Mouse (Mus musculus): Measurements from ENCODE around the gene Hinfp. TPM values are rescaled to one million over a fixed set of nuclear protein-coding genes. Genes with fewer than 3 reads are reported as not detected.
A peak's percentile ranks its signal among the peaks of the same experiment; 100 is the strongest.
"Not testable (repeated sequence)": the region's sequence is repeated elsewhere in the genome, so short reads cannot be mapped to it uniquely, and the experiment has no call there.

Gene Hinfp
- total RNA-seq, 4 experiments from 2014 or later: 4.5 to 9.6 (median 7.2) TPM

GRCm38 (mm10) chr9:44311136-44312134 lies 6.0 kb upstream of the Hinfp start:
- DNase-seq (ENCODE audit: low spot score in 2 of 2): no peak

GRCm38 (mm10) chr9:44310750-44311135 lies 5.3 kb upstream of the Hinfp start:
- no peak for DNase-seq (ENCODE audit: low spot score in 2 of 2)

GRCm38 (mm10) chr9:44309756-44310155 lies 4.3 kb upstream of the Hinfp start:
- DNase-seq (ENCODE audit: low spot score in 2 of 2): no peak

- no peak for DNase-seq (ENCODE audit: low spot score in 2 of 2)
Measured at GRCm38 (mm10) chr9:44307248-44307647, 1.8 kb upstream of the Hinfp start.

- no peak for DNase-seq (ENCODE audit: low spot score in 2 of 2)
Measured at GRCm38 (mm10) chr9:44306532-44306931, 1.1 kb upstream of the Hinfp start.

- not testable (repeated sequence) for DNase-seq (ENCODE audit: low spot score in 2 of 2)
Measured at GRCm38 (mm10) chr9:44300001-44300400, 5.5 kb downstream of the Hinfp start.

GRCm38 (mm10) chr9:44292490-44292889 lies 13.0 kb downstream of the Hinfp start:
- DNase-seq (ENCODE audit: low spot score in 2 of 2): no peak

- DNase-seq (ENCODE audit: low spot score in 2 of 2): no peak
Measured at GRCm38 (mm10) chr9:44288959-44289291, 16.5 kb downstream of the Hinfp start.

GRCm38 (mm10) chr9:44288076-44288958 lies 17.2 kb downstream of the Hinfp start, which contains the start of gene Abcg4:
TSS of gene Abcg4 (minus strand) at chr9:44288615.
- DNase-seq (ENCODE audit: low spot score in 2 of 2): no peak

GRCm38 (mm10) chr9:44287401-44288075 lies 17.9 kb downstream of the Hinfp start:
- DNase-seq (ENCODE audit: low spot score in 2 of 2): no peak

GRCm38 (mm10) chr9:44287003-44287400 lies 18.5 kb downstream of the Hinfp start:
- no peak for DNase-seq (ENCODE audit: low spot score in 2 of 2)

GRCm38 (mm10) chr9:44286256-44286850 lies 19.1 kb downstream of the Hinfp start:
- no peak for DNase-seq (ENCODE audit: low spot score in 2 of 2)

- DNase-seq (ENCODE audit: low spot score in 2 of 2): no peak
Measured at GRCm38 (mm10) chr9:44283183-44283582, 22.3 kb downstream of the Hinfp start.

- no peak for DNase-seq (ENCODE audit: low spot score in 2 of 2)
Measured at GRCm38 (mm10) chr9:44269973-44270372, 35.5 kb downstream of the Hinfp start.

- DNase-seq (ENCODE audit: low spot score in 2 of 2): no peak
Measured at GRCm38 (mm10) chr9:44269077-44269476, 36.4 kb downstream of the Hinfp start.

GRCm38 (mm10) chr9:44268432-44268831 lies 37.0 kb downstream of the Hinfp start, which contains the start of gene Nlrx1:
TSS of gene Nlrx1 (minus strand) at chr9:44268599.
- DNase-seq (ENCODE audit: low spot score in 2 of 2): no peak

GRCm38 (mm10) chr9:44268027-44268360 lies 37.5 kb downstream of the Hinfp start:
- DNase-seq (ENCODE audit: low spot score in 2 of 2): peak; percentile 78 to 87

- no peak for DNase-seq (ENCODE audit: low spot score in 2 of 2)
Measured at GRCm38 (mm10) chr9:44267319-44268026, 38.0 kb downstream of the Hinfp start.

- no peak for DNase-seq (ENCODE audit: low spot score in 2 of 2)
Measured at GRCm38 (mm10) chr9:44266478-44267226, 38.8 kb downstream of the Hinfp start.

- no peak for DNase-seq (ENCODE audit: low spot score in 2 of 2)
Measured at GRCm38 (mm10) chr9:44261388-44261787, 44.1 kb downstream of the Hinfp start.

All from gastrocnemius, adult 8-10 months (tissue).